Mouse (Mus musculus): ENCODE results near the gene 2410131K14Rik. TPM values are rescaled to one million over a fixed set of nuclear protein-coding genes. Genes with fewer than 3 reads are reported as not detected.
A peak's percentile ranks its signal among the peaks of the same experiment; 100 is the strongest.

The 2410131K14Rik gene
- total RNA-seq (2017), result 3.3 and 3.8 TPM in 2 replicates

- ATAC-seq (replicated peaks in 1 of 2; ENCODE audit: insufficient read depth in 1 of 2, low FRiP score in 2 of 2, low TSS enrichment in 1 of 2, low read depth in 1 of 2, poor library complexity in 2 of 2, severe bottlenecking in 2 of 2), result peak; percentile 99 to 100
These were observed at the start of gene 2410131K14Rik, which contains the start of gene Rnft2 for GRCm38 (mm10) chr5:118244606-118245443. Gene 2410131K14Rik (plus strand): TSS chr5:118245227. Gene Rnft2 (minus strand): TSS chr5:118245116.

DNA sequence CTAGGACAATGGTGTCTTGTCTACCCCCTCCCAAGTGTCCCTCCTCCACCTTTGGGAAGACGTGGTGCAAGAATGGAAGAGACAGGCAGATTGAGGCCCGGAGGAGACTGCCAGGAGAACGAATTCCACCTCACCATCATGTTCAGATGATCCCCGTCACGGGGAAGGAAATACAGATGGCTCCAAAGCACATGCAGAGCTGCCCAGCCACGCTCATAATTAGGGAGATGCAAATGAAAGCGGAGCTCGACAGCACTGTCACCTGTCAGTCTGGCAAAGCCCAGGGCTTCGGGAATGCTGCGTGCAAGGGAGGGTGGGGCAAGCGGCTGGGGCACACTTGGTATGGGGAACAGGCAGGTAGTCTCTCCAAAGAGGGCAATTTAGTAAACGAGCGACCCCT lies 47.6 kb upstream of the 2410131K14Rik start:
- ATAC-seq (replicated peaks in 1 of 2; ENCODE audit: insufficient read depth in 1 of 2, low FRiP score in 2 of 2, low TSS enrichment in 1 of 2, low read depth in 1 of 2, poor library complexity in 2 of 2, severe bottlenecking in 2 of 2), result no peak

- ATAC-seq (replicated peaks in 1 of 2; ENCODE audit: insufficient read depth in 1 of 2, low FRiP score in 2 of 2, low TSS enrichment in 1 of 2, low read depth in 1 of 2, poor library complexity in 2 of 2, severe bottlenecking in 2 of 2), result no peak
These were observed 45.4 kb upstream of the 2410131K14Rik start for GRCm38 (mm10) chr5:118199670-118200069.

GRCm38 (mm10) chr5:118204675-118205440 lies 40.2 kb upstream of the 2410131K14Rik start:
- peak; percentile 42 to 43; a peak in 3 of 4 replicates for ATAC-seq (replicated peaks in 1 of 2; ENCODE audit: insufficient read depth in 1 of 2, low FRiP score in 2 of 2, low TSS enrichment in 1 of 2, low read depth in 1 of 2, poor library complexity in 2 of 2, severe bottlenecking in 2 of 2)

DNA sequence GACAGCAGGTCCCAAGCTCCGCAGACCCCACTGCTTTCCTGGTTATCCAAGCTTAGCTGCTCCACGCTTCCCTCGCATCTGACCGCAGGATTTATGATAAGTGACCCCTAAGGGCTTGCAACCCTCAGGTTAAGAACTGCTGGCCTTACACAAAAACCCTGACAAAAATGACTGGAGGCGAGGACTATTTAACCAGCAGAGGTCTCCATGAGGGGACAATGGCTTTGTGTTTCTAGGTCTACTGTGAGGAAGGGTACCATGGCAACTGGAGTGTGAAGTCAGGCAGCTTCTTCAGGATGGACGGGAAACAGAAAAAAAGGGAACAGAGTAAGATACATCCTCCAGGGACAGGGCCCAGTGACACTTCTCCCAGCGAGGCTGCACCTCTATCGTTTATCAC lies 39.2 kb upstream of the 2410131K14Rik start:
- no peak for ATAC-seq (replicated peaks in 1 of 2; ENCODE audit: insufficient read depth in 1 of 2, low FRiP score in 2 of 2, low TSS enrichment in 1 of 2, low read depth in 1 of 2, poor library complexity in 2 of 2, severe bottlenecking in 2 of 2)

- ATAC-seq (replicated peaks in 1 of 2; ENCODE audit: insufficient read depth in 1 of 2, low FRiP score in 2 of 2, low TSS enrichment in 1 of 2, low read depth in 1 of 2, poor library complexity in 2 of 2, severe bottlenecking in 2 of 2), result no peak
These were observed 31.0 kb upstream of the 2410131K14Rik start for GRCm38 (mm10) chr5:118214012-118214411.

DNA sequence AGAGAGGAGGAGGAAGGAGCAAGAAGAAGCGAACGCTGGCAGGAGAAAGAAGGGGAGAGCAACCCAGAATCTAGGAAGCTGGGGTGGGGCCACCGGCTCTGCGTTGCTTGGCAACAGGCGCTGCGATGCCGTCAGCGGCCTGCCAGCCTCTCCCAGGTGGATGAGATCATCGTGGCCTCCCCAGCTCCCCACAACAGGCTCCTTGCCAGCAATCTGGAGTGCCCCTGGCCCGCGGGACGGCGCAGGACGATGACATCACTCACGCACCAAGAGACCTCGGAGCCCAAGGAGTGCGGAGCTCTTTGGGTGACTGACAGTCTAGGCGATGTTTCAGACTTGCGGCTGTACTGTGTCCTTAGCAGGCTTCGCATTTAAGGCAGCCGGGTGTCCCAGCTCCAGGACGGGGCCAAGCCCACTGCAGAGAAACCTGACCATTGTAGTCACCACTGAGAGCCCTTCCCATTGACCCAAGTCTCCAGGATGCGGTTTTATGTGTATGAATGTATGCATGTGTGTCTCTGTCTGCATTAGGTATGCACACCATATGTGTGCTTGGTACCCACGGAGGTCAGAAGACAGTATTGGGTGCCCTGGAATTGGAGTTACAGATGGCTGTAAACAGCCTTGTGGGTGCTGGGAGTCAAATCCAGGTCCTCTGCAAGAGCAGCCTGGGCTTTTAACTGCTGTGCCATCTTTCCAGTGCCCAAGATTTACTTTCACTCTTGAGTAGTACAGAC lies 30.4 kb upstream of the 2410131K14Rik start:
- peak in 1 of 2 experiments; percentile 56; a peak in 2 of 4 replicates for ATAC-seq (replicated peaks in 1 of 2; ENCODE audit: insufficient read depth in 1 of 2, low FRiP score in 2 of 2, low TSS enrichment in 1 of 2, low read depth in 1 of 2, poor library complexity in 2 of 2, severe bottlenecking in 2 of 2)

GRCm38 (mm10) chr5:118217410-118217809 lies 27.6 kb upstream of the 2410131K14Rik start:
- ATAC-seq (replicated peaks in 1 of 2; ENCODE audit: insufficient read depth in 1 of 2, low FRiP score in 2 of 2, low TSS enrichment in 1 of 2, low read depth in 1 of 2, poor library complexity in 2 of 2, severe bottlenecking in 2 of 2), result no peak

DNA sequence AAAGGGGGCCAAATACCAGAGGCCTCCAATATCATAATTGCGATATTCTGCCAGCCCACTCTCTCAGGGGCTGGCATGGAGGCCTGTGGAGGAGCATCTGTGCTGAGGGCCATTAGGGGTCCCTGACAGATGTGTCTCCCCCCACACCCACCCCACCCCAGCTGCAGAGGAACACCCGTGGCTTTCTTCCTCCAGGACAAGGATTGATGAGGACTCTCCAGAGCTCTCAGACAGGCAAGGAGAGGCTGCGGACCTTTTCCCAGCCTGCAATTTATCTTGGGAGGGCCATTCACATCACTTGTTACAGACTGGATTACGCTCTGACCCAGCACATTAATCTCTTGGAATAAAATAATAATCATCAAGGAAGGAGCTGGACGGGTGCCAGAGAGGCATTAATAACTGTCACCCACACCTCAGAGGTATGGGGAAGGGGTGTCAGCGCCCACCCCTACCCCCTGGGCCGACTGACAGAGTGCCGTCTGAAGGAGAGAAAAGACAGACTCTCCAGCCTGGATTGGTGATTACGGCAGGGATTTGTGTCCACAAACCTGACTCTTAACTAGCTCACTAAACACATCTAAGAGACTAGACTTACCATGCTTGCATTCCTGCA lies 21.8 kb upstream of the 2410131K14Rik start:
- no peak for ATAC-seq (replicated peaks in 1 of 2; ENCODE audit: insufficient read depth in 1 of 2, low FRiP score in 2 of 2, low TSS enrichment in 1 of 2, low read depth in 1 of 2, poor library complexity in 2 of 2, severe bottlenecking in 2 of 2)

DNA sequence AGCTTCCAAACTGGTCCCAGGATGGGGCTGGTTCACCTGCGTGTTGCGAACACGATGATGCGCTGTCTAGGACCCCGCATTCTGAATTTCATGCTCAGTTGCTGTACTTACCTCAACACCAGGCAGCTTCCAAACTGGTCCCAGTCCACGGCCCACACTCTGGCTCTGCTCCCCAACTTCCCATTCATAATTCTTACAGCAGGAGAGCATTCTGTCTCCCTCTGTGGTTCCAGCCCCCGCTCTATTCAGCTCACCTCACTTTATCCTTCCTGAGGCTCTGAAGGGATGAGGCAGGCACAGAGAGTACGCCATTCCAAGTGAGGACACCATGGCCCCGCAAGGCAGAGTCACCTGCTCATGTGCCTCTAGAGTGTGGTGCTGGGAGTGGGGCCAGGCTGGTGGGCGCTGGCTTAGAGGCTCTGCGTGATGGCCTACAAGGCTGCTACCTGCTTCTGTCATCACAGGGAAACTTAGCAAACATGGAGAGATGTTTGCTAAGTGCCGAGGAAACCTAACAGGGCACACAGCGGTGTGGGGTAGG lies 14.9 kb upstream of the 2410131K14Rik start:
- ATAC-seq (replicated peaks in 1 of 2; ENCODE audit: insufficient read depth in 1 of 2, low FRiP score in 2 of 2, low TSS enrichment in 1 of 2, low read depth in 1 of 2, poor library complexity in 2 of 2, severe bottlenecking in 2 of 2), result no peak

DNA sequence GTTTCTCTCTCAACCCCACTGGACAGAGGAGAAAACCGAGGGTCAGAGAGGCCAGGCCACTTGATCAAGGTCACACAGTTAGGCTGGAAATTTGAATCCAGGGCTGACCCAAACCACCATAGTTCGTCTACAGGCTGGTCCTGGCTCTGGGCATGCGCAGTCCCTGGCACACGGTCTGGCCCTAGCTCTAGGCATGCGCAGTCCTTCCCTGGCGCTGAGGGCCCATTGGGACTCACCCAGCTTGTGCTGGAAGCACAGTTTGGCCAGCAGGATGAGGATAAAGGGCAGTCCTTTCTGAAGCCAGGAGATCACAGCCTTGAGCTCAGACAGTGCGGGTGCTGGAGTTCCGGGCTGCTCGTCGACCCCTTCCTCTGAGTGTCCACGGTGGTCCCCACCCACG lies 8.1 kb upstream of the 2410131K14Rik start:
- no peak for ATAC-seq (replicated peaks in 1 of 2; ENCODE audit: insufficient read depth in 1 of 2, low FRiP score in 2 of 2, low TSS enrichment in 1 of 2, low read depth in 1 of 2, poor library complexity in 2 of 2, severe bottlenecking in 2 of 2)

GRCm38 (mm10) chr5:118239671-118240070 lies 5.4 kb upstream of the 2410131K14Rik start:
- ATAC-seq (replicated peaks in 1 of 2; ENCODE audit: insufficient read depth in 1 of 2, low FRiP score in 2 of 2, low TSS enrichment in 1 of 2, low read depth in 1 of 2, poor library complexity in 2 of 2, severe bottlenecking in 2 of 2), result no peak

GRCm38 (mm10) chr5:118245606-118246308 lies 730 bp downstream of the 2410131K14Rik start:
- ATAC-seq (replicated peaks in 1 of 2; ENCODE audit: insufficient read depth in 1 of 2, low FRiP score in 2 of 2, low TSS enrichment in 1 of 2, low read depth in 1 of 2, poor library complexity in 2 of 2, severe bottlenecking in 2 of 2), result no peak

DNA sequence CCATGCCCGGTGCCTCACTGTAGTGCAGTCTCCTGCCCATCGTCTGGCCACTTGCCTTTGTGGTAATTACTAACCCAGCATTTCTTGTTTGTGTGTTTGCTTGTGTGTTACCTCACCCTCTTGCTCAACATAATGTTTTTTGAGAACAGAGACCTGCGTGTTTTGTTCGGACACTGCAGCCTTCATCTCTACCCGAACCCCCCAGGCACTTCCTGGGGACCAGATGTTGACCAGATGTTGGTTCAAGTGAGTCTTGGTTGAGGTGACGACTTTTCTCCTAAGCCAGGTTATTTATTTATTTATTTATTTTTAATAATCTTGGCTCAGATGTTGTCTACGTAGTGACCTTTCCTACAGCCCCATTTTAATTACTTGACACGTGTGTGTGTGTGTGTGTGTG lies 2.4 kb downstream of the 2410131K14Rik start:
- ATAC-seq (replicated peaks in 1 of 2; ENCODE audit: insufficient read depth in 1 of 2, low FRiP score in 2 of 2, low TSS enrichment in 1 of 2, low read depth in 1 of 2, poor library complexity in 2 of 2, severe bottlenecking in 2 of 2), result no peak

DNA sequence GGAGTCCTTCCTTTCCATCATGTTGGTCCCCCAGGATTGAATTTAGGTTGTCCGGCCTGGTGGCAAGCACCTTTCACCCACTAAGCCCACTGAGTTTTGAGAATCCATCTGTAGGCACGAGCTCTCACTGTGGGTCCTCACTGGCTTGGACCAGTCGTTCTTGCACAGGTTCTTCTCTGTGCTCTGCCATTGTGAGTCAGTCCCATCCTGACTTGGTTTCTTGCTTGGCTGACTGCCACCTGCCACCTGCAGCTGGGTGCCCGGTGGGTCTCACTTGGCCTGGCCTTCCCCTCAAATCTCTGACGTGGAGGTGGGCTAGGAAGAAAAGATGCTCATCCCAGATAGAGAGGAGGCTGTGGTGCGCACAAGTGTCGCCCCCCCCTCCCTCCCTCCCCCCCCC lies 6.0 kb downstream of the 2410131K14Rik start:
- ATAC-seq (replicated peaks in 1 of 2; ENCODE audit: insufficient read depth in 1 of 2, low FRiP score in 2 of 2, low TSS enrichment in 1 of 2, low read depth in 1 of 2, poor library complexity in 2 of 2, severe bottlenecking in 2 of 2), result no peak

GRCm38 (mm10) chr5:118253551-118253950 lies 8.5 kb downstream of the 2410131K14Rik start:
- ATAC-seq (replicated peaks in 1 of 2; ENCODE audit: insufficient read depth in 1 of 2, low FRiP score in 2 of 2, low TSS enrichment in 1 of 2, low read depth in 1 of 2, poor library complexity in 2 of 2, severe bottlenecking in 2 of 2), result peak; percentile 53 to 73
